Mouse (Mus musculus) Patski (cell line): ENCODE data around the gene Coro1c. TPM values are rescaled to one million over a fixed set of nuclear protein-coding genes. Genes with fewer than 3 reads are reported as not detected.

Experiments
- ATAC-seq: fragments of 100-300 bp; one replicate; pipeline ENCODE4 v1.8.0; 2021
- CTCF ChIA-PET: fragments of 350-600 bp; sonication (Branson Sonifier 250); formaldehyde crosslinking; loops from one replicate; lab custom pipeline; 2022; ENCODE audit warnings: inconsistent platforms; lab: Charles Lee
- POLR2A ChIA-PET: fragments of 350-600 bp; sonication (Branson Sonifier 250); formaldehyde crosslinking; loops from one replicate; lab custom pipeline; 2022; ENCODE audit warnings: antibody characterized with exemption, inconsistent platforms; lab: Charles Lee
- DNase-seq: peaks from one replicate; pipeline ENCODE4 v3.0.0-alpha.2; 2011; ENCODE audit warnings: low read depth, low spot score
- H3K27me3 ChIP-seq: fragments of 371-371 bp; one replicate; pipeline ENCODE4 v1.5.1; 2021
- CTCF ChIP-seq: fragments of 100-300 bp; IDR thresholded peaks from one replicate; pipeline ENCODE4 v1.5.1; 2021
- in situ Hi-C: fragments of 300-500 bp; cut with MboI; formaldehyde crosslinking; loops from 3 replicates; pipeline ENCODE4 v1.11.1; 2018; ENCODE audit warnings: low pct_unique_long_range_greater_than_20kb, mixed read lengths
- polyA plus RNA-seq: library from polyadenylated mRNA; unstranded; gene quantifications from one replicate; pipeline ENCODE4 v1.2.3, GENCODE M21; 2021

Coro1c gene
- polyA plus RNA-seq, 1 experiment from 2014 or later = 160 TPM

- POLR2A ChIA-PET = interaction anchor here (0.6 to 1.6 kb wide), 5 partner anchors 9 to 78 kb away, joined by 3 to 4 read pairs (median 3); no protein-coding TSS in a partner anchor
- ATAC-seq (peak; percentile 48), DNase-seq (no peak)
- H3K27me3 ChIP-seq = no peaks in the 10 kb centered on the region
- TF ChIP-seq CTCF = no peak
- CTCF ChIA-PET = interaction anchor here (0.8 to 2.6 kb wide), 5 partner anchors 10 to 27 kb away, joined by 3 to 15 read pairs (median 4); no protein-coding TSS in a partner anchor
- in situ Hi-C loops = loop anchor here (25.0 kb wide), 2 partner anchors 670 to 1595 kb away; partner anchors contain the start of genes 2900026A02Rik and Tpst2
Measured at GRCm38 (mm10) chr5:113882566-113883383, 25.8 kb downstream of the Coro1c start.

GRCm38 (mm10) chr5:113881136-113881535 lies 27.4 kb downstream of the Coro1c start:
- in situ Hi-C loops = loop anchor here (25.0 kb wide), 2 partner anchors 669 to 1594 kb away; partner anchors contain the start of genes 2900026A02Rik and Tpst2
- ATAC-seq = no peak
- no peak for DNase-seq
- no peaks in the 10 kb centered on the region for H3K27me3 ChIP-seq
- CTCF ChIA-PET = interaction anchor here (0.9 to 1.5 kb wide), 4 partner anchors 9 to 44 kb away, joined by 3 to 4 read pairs (median 3); no protein-coding TSS in a partner anchor
- no peak for TF ChIP-seq CTCF
- POLR2A ChIA-PET = interaction anchor here (1.1 to 1.3 kb wide), 2 partner anchors 18 to 19 kb away, joined by 3 to 4 read pairs; no protein-coding TSS in a partner anchor

GRCm38 (mm10) chr5:113878943-113879617 lies 29.5 kb downstream of the Coro1c start:
- CTCF ChIA-PET = no interaction called here
- no peak for ATAC-seq
- POLR2A ChIA-PET = no interaction called here
- in situ Hi-C loops = loop anchor here (25.0 kb wide), 2 partner anchors 667 to 1592 kb away; partner anchors contain the start of genes 2900026A02Rik and Tpst2
- no peak for TF ChIP-seq CTCF
- no peaks in the 10 kb centered on the region for H3K27me3 ChIP-seq
- no peak for DNase-seq

- no peaks in the 10 kb centered on the region for H3K27me3 ChIP-seq
- POLR2A ChIA-PET = interaction anchor here (0.6 kb wide), 1 partner anchor 12 kb away, joined by 3 read pairs; no protein-coding TSS in a partner anchor
- DNase-seq = no peak
- CTCF ChIA-PET = interaction anchor here (1.2 to 2.1 kb wide), 2 partner anchors 15 to 28 kb away, joined by 4 to 5 read pairs; no protein-coding TSS in a partner anchor
- TF ChIP-seq CTCF = no peak
- ATAC-seq = no peak
- in situ Hi-C loops = loop anchor here (25.0 kb wide), 2 partner anchors 665 to 1590 kb away; partner anchors contain the start of genes 2900026A02Rik and Tpst2
Measured at GRCm38 (mm10) chr5:113877565-113877964, 31.0 kb downstream of the Coro1c start.

- POLR2A ChIA-PET = interaction anchor here (0.6 to 1.3 kb wide), 2 partner anchors 101 to 117 kb away, joined by 3 read pairs; no protein-coding TSS in a partner anchor
- no peaks in the 10 kb centered on the region for H3K27me3 ChIP-seq
- ATAC-seq (no peak), DNase-seq (no peak)
- in situ Hi-C loops = loop anchor here (25.0 kb wide), 2 partner anchors 664 to 1589 kb away; partner anchors contain the start of genes 2900026A02Rik and Tpst2
- CTCF ChIA-PET = interaction anchor here (2.1 to 2.7 kb wide), 2 partner anchors 30 to 33 kb away, joined by 5 to 8 read pairs; partner anchors contain the start of gene Coro1c
- TF ChIP-seq CTCF = no peak
Measured at GRCm38 (mm10) chr5:113876176-113876575, 32.4 kb downstream of the Coro1c start.

- CTCF ChIA-PET = interaction anchor here (2.1 to 2.7 kb wide), 2 partner anchors 30 to 33 kb away, joined by 5 to 8 read pairs; partner anchors contain the start of gene Coro1c
- POLR2A ChIA-PET = interaction anchor here (0.6 to 1.3 kb wide), 2 partner anchors 100 to 117 kb away, joined by 3 read pairs; no protein-coding TSS in a partner anchor
- DNase-seq (no peak), ATAC-seq (no peak)
- in situ Hi-C loops = loop anchor here (25.0 kb wide), 2 partner anchors 663 to 1588 kb away; partner anchors contain the start of genes 2900026A02Rik and Tpst2
- no peak for TF ChIP-seq CTCF
- no peaks in the 10 kb centered on the region for H3K27me3 ChIP-seq
Measured at GRCm38 (mm10) chr5:113875625-113876024, 32.9 kb downstream of the Coro1c start.

- POLR2A ChIA-PET = interaction anchor here (0.6 to 1.8 kb wide), 6 partner anchors 9 to 178 kb away, joined by 3 to 5 read pairs (median 4); partner anchors contain the start of gene Coro1c
- CTCF ChIA-PET = interaction anchor here (0.7 to 3.7 kb wide), 11 partner anchors 10 to 71 kb away, joined by 3 to 15 read pairs (median 5); partner anchors contain the start of gene Coro1c
- H3K27me3 ChIP-seq = no peaks in the 10 kb centered on the region
- DNase-seq (no peak), ATAC-seq (no peak)
- TF ChIP-seq CTCF = no peak
- in situ Hi-C loops = loop anchor here (25.0 kb wide), 2 partner anchors 662 to 1587 kb away; partner anchors contain the start of genes 2900026A02Rik and Tpst2
Measured at GRCm38 (mm10) chr5:113874063-113875024, 34.2 kb downstream of the Coro1c start.
